Mouse (Mus musculus) kidney, adult 2 months (tissue): Measurements from ENCODE around the gene Rassf1. TPM values are rescaled to one million over a fixed set of nuclear protein-coding genes. Genes with fewer than 3 reads are reported as not detected.

Experiments
- DNase-seq: peaks from one replicate; pipeline ENCODE4 v3.0.0; 2021
- H3K27ac ChIP-seq: fragments of 200-500 bp; 2 replicates; pipeline ENCODE4 v1.5.1; 2012; ENCODE audit warnings: low read depth, low read length, control low read depth, inconsistent platforms; ENCODE audit not compliant: insufficient read depth
- H3K27me3 ChIP-seq: fragments of 200-500 bp; replicated peaks from 2 replicates; pipeline ENCODE4 v1.6.1; 2012; ENCODE audit warnings: mild to moderate bottlenecking, moderate library complexity, low read length, inconsistent platforms; ENCODE audit not compliant: control insufficient read depth, insufficient read depth
- H3K36me3 ChIP-seq: fragments of 200-500 bp; 2 replicates; pipeline ENCODE4 v1.6.1; 2012; ENCODE audit warnings: mild to moderate bottlenecking, moderate library complexity, low read length, inconsistent platforms; ENCODE audit not compliant: control insufficient read depth, insufficient read depth
- H3K4me1 ChIP-seq: fragments of 200-500 bp; 2 replicates; pipeline ENCODE4 v1.6.1; 2011; ENCODE audit warnings: low read length; ENCODE audit not compliant: control insufficient read depth, insufficient read depth
- H3K4me3 ChIP-seq: fragments of 200-500 bp; 2 replicates; pipeline ENCODE4 v1.5.1; 2011; ENCODE audit warnings: mild to moderate bottlenecking, low read depth, low read length, control low read depth; ENCODE audit not compliant: insufficient read depth
- CTCF ChIP-seq: fragments of 200-500 bp; conservative IDR thresholded peaks from 2 replicates; pipeline ENCODE4 v1.5.1; 2011; ENCODE audit warnings: low read depth, mild to moderate bottlenecking, control low read depth, low read length, moderate library complexity, mixed read lengths; ENCODE audit not compliant: insufficient read depth, insufficient read length
- POLR2A ChIP-seq: fragments of 200-500 bp; IDR thresholded peaks from one replicate; pipeline ENCODE4 v1.6.1; 2011; ENCODE audit warnings: low read depth, low read length, control low read depth
- WGBS: fragments of 180-500 bp; shearing (Covaris S2); methylation state at CpG from one replicate; pipeline ENCODE4 v1.1.7; 2018; 5-methylcytosine and 5-hydroxymethylcytosine counted together
- polyA plus RNA-seq: library from polyadenylated mRNA; depleted of rRNA; stranded (reverse); fragments of >200 nt; gene quantifications from 2 replicates; pipeline ENCODE4 v1.2.3, GENCODE M21; 2012

The Rassf1 gene
- polyA plus RNA-seq, 1 experiment, result 23.0 TPM

DNA sequence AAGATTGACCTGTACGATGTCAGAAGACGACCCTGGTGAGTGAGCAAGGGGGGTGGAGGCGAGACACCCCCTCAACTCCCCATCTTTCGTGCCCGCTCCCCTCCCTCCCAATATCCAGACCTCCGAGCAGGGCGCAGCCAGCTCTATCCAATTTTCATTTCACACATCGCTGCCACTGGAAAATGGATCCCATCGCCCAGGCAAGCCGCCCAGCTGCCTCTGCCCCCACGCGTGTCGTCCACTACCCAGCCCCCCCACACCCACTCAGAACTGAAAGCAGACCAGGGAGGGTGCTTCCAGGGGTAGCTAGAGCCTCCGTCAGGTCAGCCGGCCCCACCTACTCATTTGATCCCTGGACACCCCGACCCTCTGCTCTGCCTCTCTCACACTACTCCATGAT lies 39.0 kb upstream of the Rassf1 start:
- no peak overlapping the region for H3K27ac ChIP-seq
- no peak for DNase-seq
- H3K4me3 ChIP-seq, result no peak overlapping the region
- TF ChIP-seq CTCF, result no peak
- TF ChIP-seq POLR2A, result no peak
- WGBS, result 34% methylated on average over 16 of the region's 16 CpGs
- no peaks in the 10 kb centered on the region for H3K4me1 ChIP-seq
- no peaks in the 10 kb centered on the region for H3K36me3 ChIP-seq
- no peaks in the 10 kb centered on the region for H3K27me3 ChIP-seq

DNA sequence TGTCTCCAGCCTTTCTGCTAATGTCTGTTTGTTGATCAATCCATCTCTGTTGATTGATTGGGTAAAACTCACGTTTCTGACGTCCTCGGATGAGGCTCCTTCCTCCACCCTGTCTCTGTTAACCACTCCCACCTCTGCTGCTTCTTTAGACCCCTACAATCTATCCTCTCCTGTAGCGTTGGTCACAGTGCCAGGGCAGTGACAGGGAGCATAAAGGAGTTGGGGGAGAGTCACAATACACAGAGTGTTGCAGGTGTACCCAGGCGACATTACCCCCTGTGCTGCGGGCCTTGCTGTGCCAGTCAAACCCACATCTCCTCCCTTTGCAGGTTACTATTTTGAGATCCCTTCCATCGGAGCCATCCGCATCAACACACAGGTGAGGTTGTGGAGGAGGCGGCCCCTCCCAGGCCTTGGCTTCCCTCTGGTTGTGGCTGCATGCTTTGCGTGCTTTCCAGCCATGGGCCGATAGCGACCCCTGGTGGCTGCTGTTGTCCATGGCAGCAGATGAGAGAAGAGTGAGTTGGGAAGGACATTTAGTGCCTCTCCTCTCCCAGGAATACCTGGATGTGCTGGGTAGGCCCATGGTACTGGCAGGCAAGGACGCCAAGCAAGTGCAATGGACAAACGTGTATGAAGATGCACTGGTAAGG lies 36.9 kb upstream of the Rassf1 start:
- H3K27ac ChIP-seq, result no peak overlapping the region
- H3K4me1 ChIP-seq, result no peaks in the 10 kb centered on the region
- H3K4me3 ChIP-seq, result no peak overlapping the region
- no peaks in the 10 kb centered on the region for H3K27me3 ChIP-seq
- peak; percentile 99 for TF ChIP-seq CTCF
- no peak for TF ChIP-seq POLR2A
- DNase-seq, result peak; percentile 82
- 29% methylated on average over 14 of the region's 14 CpGs for WGBS
- H3K36me3 ChIP-seq, result no peaks in the 10 kb centered on the region

DNA sequence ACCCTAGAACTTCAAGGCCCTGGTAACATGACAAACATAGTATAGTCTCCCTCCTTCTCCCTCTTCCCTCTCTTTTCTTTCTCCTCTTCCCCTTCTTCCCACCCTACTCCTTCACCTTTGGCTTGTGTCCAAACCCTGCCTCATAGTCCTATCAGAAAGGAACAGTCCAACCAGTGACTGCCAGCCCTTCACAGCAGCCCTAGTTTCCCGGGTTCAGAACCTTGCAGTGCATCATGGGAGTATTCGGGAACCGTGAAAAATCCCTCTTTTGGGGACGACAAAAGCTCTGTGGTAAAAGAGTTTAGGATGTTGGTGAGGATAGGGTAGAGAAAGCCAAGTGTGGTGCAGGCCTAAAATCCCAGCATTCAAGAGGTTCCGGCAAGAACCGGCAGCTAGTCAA lies 31.0 kb upstream of the Rassf1 start:
- Histone ChIP-seq H3K4me3 (no peak overlapping the region), H3K4me1 (no peaks in the 10 kb centered on the region), H3K27me3 (no peaks in the 10 kb centered on the region), H3K36me3 (no peaks in the 10 kb centered on the region), H3K27ac (no peak overlapping the region)
- TF ChIP-seq CTCF, result no peak
- TF ChIP-seq POLR2A, result no peak
- 76% methylated on average over 6 of the region's 6 CpGs for WGBS
- no peak for DNase-seq

DNA sequence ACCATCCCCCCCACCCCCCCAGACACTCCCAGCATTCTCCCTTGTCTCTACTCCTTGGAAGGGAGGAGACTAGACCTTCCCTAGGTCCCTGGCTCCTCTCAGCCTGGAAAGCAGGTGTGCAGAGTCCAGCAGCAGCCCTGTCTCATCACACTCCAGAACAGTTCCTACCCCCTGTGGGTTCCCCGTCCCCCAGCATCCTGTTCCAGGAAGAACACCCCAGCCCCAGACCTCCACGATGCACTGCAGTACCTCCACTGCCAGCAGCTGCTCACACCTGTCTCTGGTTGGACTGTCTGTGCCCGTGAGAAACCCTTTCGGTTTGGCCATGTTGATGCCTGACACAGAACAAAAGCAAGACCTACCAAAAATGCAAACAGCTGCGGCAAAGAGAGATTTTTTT lies 30.2 kb upstream of the Rassf1 start:
- Histone ChIP-seq H3K4me1 (no peaks in the 10 kb centered on the region), H3K27ac (no peak overlapping the region), H3K36me3 (no peaks in the 10 kb centered on the region), H3K27me3 (no peaks in the 10 kb centered on the region), H3K4me3 (no peak overlapping the region)
- 68% methylated on average over 5 of the region's 5 CpGs for WGBS
- DNase-seq, result no peak
- TF ChIP-seq CTCF (no peak), POLR2A (no peak)

DNA sequence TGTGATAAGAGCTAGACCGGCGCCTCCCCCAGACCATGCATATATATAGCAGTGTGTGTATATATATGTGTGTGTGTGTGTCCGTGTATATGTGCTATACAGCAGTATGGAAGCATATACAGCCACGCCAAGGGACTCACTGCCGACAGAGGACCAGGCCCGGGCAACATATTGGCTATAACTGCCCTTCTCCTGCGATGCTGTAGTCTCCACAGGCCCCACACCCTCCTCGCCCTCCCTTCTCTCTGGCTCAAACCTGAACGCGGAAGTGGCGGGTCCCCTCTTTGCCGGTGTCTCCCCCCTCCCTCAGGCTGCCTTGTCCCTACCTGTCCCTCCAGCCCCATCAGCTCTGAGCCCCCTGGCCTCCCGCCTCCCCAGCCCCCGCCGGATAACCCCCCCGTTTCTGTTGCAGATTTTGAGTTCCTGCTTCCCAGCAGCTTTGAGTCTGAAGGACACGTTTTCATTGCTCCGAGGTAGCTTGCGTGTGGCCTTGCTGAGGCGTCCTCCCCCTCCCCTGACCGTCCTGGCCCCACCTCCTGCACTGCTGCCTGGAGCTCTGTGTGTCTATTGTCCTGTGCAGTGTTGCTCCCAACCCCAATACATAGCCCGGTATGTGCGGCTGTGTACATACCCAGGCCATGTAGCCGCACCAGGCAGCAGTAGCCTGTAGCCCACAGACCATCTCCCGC lies 29.5 kb upstream of the Rassf1 start:
- 28% methylated on average over 25 of the region's 25 CpGs for WGBS
- Histone ChIP-seq H3K4me3 (no peak overlapping the region), H3K36me3 (no peaks in the 10 kb centered on the region), H3K4me1 (no peaks in the 10 kb centered on the region), H3K27ac (no peak overlapping the region), H3K27me3 (no peaks in the 10 kb centered on the region)
- DNase-seq, result no peak
- no peak for TF ChIP-seq CTCF
- TF ChIP-seq POLR2A, result no peak

DNA sequence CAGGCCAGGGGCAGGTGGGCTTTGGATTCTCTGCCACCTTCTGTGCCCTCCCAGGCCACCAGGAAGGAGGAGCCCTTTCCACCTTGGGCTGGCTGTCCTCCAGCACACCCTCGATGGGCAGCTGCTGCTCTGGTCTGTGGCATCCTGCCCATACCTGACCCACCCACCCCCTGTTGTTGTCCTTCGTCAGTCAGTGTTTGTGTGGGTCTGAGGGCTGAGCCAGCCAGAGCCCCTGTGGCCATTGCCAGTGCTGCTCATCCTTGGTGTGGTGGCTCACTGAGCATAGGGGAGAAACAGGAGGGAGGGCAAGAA lies 29.0 kb upstream of the Rassf1 start:
- no peaks in the 10 kb centered on the region for H3K27me3 ChIP-seq
- DNase-seq, result no peak
- H3K4me1 ChIP-seq, result no peaks in the 10 kb centered on the region
- no peak overlapping the region for H3K4me3 ChIP-seq
- 38% methylated on average over 2 of the region's 2 CpGs for WGBS
- TF ChIP-seq POLR2A (no peak), CTCF (no peak)
- no peaks in the 10 kb centered on the region for H3K36me3 ChIP-seq
- H3K27ac ChIP-seq, result no peak overlapping the region

DNA sequence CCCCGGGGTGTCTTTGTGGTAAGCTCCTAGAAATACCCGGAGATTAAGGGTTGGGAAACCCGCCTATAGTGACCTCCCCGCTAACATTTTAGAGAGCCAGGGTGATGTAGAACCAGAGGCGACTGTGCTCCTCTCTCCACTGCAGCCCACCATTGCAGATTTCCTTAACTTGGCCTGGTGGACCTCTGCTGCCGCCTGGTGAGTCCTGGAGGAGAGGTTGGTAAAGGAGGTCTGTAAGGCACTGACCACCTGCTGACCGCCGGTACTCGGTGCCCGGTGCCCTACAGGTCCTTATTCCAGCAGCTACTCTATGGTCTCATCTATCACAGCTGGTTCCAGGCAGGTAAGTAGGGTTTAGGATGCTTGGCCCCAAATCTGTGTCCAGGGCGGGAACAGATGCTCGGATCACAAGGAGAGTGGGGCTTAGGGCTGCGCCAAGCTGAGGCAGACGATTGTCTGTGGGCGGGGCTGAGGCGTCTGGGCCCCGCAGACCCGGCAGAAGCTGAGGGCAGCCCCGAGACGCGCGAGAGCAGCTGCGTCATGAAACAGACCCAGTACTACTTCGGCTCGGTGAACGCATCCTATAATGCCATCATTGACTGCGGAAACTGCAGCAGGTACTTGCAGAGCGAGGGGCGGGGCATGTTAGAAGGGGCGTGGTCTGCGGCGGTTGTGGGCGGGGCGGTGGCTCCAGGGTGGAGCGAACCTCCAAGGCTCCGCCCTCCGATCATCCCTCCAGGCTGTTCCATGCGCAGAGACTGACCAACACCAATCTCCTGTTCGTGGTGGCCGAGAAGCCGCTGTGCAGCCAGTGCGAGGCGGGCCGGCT lies 24.9 kb upstream of the Rassf1 start:
- H3K27me3 ChIP-seq, result no peaks in the 10 kb centered on the region
- H3K4me1 ChIP-seq, result no peaks in the 10 kb centered on the region; the same call in 1 of the 2 replicates
- H3K36me3 ChIP-seq, result no peaks in the 10 kb centered on the region
- WGBS, result 6% methylated on average over 44 of the region's 44 CpGs
- peak; percentile 84 for DNase-seq
- TF ChIP-seq POLR2A (no peak), CTCF (no peak)
- peak overlapping the region; percentile 17; the same call in 1 of the 2 replicates for H3K4me3 ChIP-seq
- no peak overlapping the region for H3K27ac ChIP-seq
